Comparison of ENCODE assay signal across 12 mouse cellular contexts in genomic region chr5:10648075-10648474, GRCm38 (mm10).
DNase-seq lines count a peak whose midpoint lies in the region; ATAC-seq and TF ChIP-seq lines count a peak whose summit lies in the region.
"Had no signal": no experiment of that assay in that cellular context is flagged by ENCODE, and none has a peak within 500 bp of the region (broad histone marks: within the 10 kb centered on the region; RNA-seq: fewer than 3 reads in every experiment).

No protein-coding gene starts in this region.

- H3K4me2 ChIP-seq in hindbrain, postnatal 0 days (ENCODE audit: low read depth, low read length) = no peak overlapping the region
- H3K4me2 ChIP-seq: embryonic facial prominence, embryonic 13.5 days; heart, embryonic 11.5 days; liver, embryonic 12.5 days had no signal

- 39% methylated on average over 4 of the region's 4 CpGs for WGBS in hindbrain, postnatal 0 days
- WGBS in hindbrain, embryonic 10.5 days = 36% methylated on average over 4 of the region's 4 CpGs

- ATAC-seq in hindbrain, postnatal 0 days = no peak
- ATAC-seq in hematopoietic stem cell, adult 5-6 weeks (replicated peaks in 1 of 2; ENCODE audit: insufficient read depth in 1 of 2, low FRiP score in 2 of 2, low TSS enrichment in 1 of 2, low read depth in 1 of 2, poor library complexity in 2 of 2, severe bottlenecking in 2 of 2) = peak; percentile 42 to 65; a peak in 1 of 4 replicates
- ATAC-seq in megakaryocyte-erythroid progenitor cell, adult 5-6 weeks (replicated peaks; ENCODE audit: low FRiP score, low TSS enrichment, poor library complexity, severe bottlenecking) = no peak
- ATAC-seq: liver, embryonic 12.5 days had no signal

- peak; percentile 70 for TF ChIP-seq CTCF in hindbrain, postnatal 0 days (IDR thresholded peaks at IDR 0.05; ENCODE audit: low read depth)
- TF ChIP-seq CTCF in E14TG2a.4 (conservative IDR thresholded peaks at IDR 0.05; ENCODE audit: low read length) = peak; percentile 57

- no peak overlapping the region for H3K27ac ChIP-seq in hindbrain, postnatal 0 days
- no peak overlapping the region for H3K27ac ChIP-seq in hindbrain, embryonic 10.5 days
- H3K27ac ChIP-seq: embryonic facial prominence, embryonic 13.5 days; liver, embryonic 12.5 days had no signal

- H3K27me3 ChIP-seq in hindbrain, postnatal 0 days (ENCODE audit: insufficient read depth, low read length) = no peaks in the 10 kb centered on the region
- no peaks in the 10 kb centered on the region for H3K27me3 ChIP-seq in hindbrain, embryonic 10.5 days (ENCODE audit: insufficient read depth, poor library complexity, severe bottlenecking)
- no peaks in the 10 kb centered on the region for H3K27me3 ChIP-seq in E14TG2a.4 (ENCODE audit: insufficient read depth, low read length)
- H3K27me3 ChIP-seq: embryonic facial prominence, embryonic 13.5 days; liver, embryonic 12.5 days had no signal

- no peak overlapping the region for H3K4me3 ChIP-seq in hindbrain, postnatal 0 days (ENCODE audit: low read length)
- no peak overlapping the region for H3K4me3 ChIP-seq in hindbrain, embryonic 10.5 days
- no peak overlapping the region for H3K4me3 ChIP-seq in E14TG2a.4 (replicated peaks; ENCODE audit: low read length)
- H3K4me3 ChIP-seq: embryonic facial prominence, embryonic 13.5 days; liver, embryonic 12.5 days had no signal

- H3K9ac ChIP-seq in hindbrain, postnatal 0 days (replicated peaks; ENCODE audit: low read length) = no peak overlapping the region
- H3K9ac ChIP-seq: embryonic facial prominence, embryonic 13.5 days; liver, embryonic 12.5 days had no signal

- H3K9me3 ChIP-seq in hindbrain, postnatal 0 days (ENCODE audit: low read length) = no peaks in the 10 kb centered on the region
- no peaks in the 10 kb centered on the region for H3K9me3 ChIP-seq in hindbrain, embryonic 10.5 days
- peaks cover 4% of the 10 kb centered on the region; the same call in 1 of the 2 replicates for H3K9me3 ChIP-seq in E14TG2a.4 (ENCODE audit: low read length)
- H3K9me3 ChIP-seq: liver, embryonic 12.5 days had no signal

- no peaks in the 10 kb centered on the region for H3K4me1 ChIP-seq in hindbrain, postnatal 0 days (ENCODE audit: insufficient read depth, low read length)
- no peaks in the 10 kb centered on the region for H3K4me1 ChIP-seq in hindbrain, embryonic 10.5 days (replicated peaks)
- no peaks in the 10 kb centered on the region for H3K4me1 ChIP-seq in E14TG2a.4 (replicated peaks; ENCODE audit: low read depth, low read length)
- H3K4me1 ChIP-seq: embryonic facial prominence, embryonic 13.5 days; liver, embryonic 12.5 days had no signal

- peak; percentile 70 for DNase-seq in hindbrain, postnatal 0 days (ENCODE audit: low spot score)
- DNase-seq in hindbrain, embryonic 10.5 days (ENCODE audit: low spot score) = no peak
- peak; percentile 56 for DNase-seq in NIH3T3 (ENCODE audit: low read depth)
- DNase-seq in layer of hippocampus, adult 9-10 months (ENCODE audit: low spot score) = no peak
- DNase-seq: right cerebral cortex, postnatal 14 days; thymus, postnatal 14 days had no signal

- no peaks in the 10 kb centered on the region for H3K36me3 ChIP-seq in hindbrain, postnatal 0 days (ENCODE audit: insufficient read depth, low read length)
- no peaks in the 10 kb centered on the region for H3K36me3 ChIP-seq in hindbrain, embryonic 10.5 days
- H3K36me3 ChIP-seq in E14TG2a.4 (ENCODE audit: insufficient read depth, low read length) = no peaks in the 10 kb centered on the region
- H3K36me3 ChIP-seq: embryonic facial prominence, embryonic 13.5 days; liver, embryonic 12.5 days had no signal

Comparison
In these comparisons a context has a peak if more than half of its experiments do, and no peak if none do; other contexts are left out.
1. DNase-seq: peak in hindbrain, postnatal 0 days (single experiment) and NIH3T3 (single experiment); none in hindbrain, embryonic 10.5 days (single experiment) and layer of hippocampus, adult 9-10 months (single experiment).
2. ATAC-seq: peak in hematopoietic stem cell, adult 5-6 weeks (2 of 2); none in hindbrain, postnatal 0 days (single experiment) and megakaryocyte-erythroid progenitor cell, adult 5-6 weeks (single experiment).